Mouse (Mus musculus): ENCODE results near the gene Asap2. TPM values are rescaled to one million over a fixed set of nuclear protein-coding genes. Genes with fewer than 3 reads are reported as not detected.

Gene Asap2
- total and polyA plus RNA-seq, 3 experiments = 0.46 to 1.9 TPM; not detected in 1

GRCm38 (mm10) chr12:21229076-21229918 is 239.0 kb downstream of the Asap2 start:
- Histone ChIP-seq H3K36me3 (ENCODE audit: control insufficient read depth in 1 of 2, insufficient read depth in 2 of 2, low read length in 2 of 2) (peaks cover 0 to 4% of the 10 kb centered on the region in 2 experiments; a peak in 2 of 4 replicates), H3K27me3 (ENCODE audit: control insufficient read depth in 1 of 2, insufficient read depth in 2 of 2, low read length in 2 of 2) (no peaks in the 10 kb centered on the region), H3K9ac (ENCODE audit: control insufficient read depth, low read depth, low read length, poor library complexity, severe bottlenecking) (peak overlapping the region; percentile 53), H3K4me3 (ENCODE audit: control insufficient read depth in 1 of 2, insufficient read depth in 1 of 2, low read depth in 2 of 2, low read length in 2 of 2) (peak overlapping the region in 1 of 2 experiments; percentile 47; a peak in 2 of 4 replicates), H3K9me3 (replicated peaks; ENCODE audit: insufficient read depth, low read length) (no peaks in the 10 kb centered on the region), H3K27ac (ENCODE audit: control insufficient read depth, low read depth, low read length) (peak overlapping the region; percentile 87), H3K4me1 (ENCODE audit: control insufficient read depth in 1 of 2, insufficient read depth in 2 of 2, low read length in 2 of 2) (peaks cover 2 to 26% of the 10 kb centered on the region in 2 experiments; a peak in 3 of 4 replicates), H3K79me2 (ENCODE audit: control insufficient read depth, insufficient read depth, low read length, poor library complexity) (no peaks in the 10 kb centered on the region)
- DNase-seq (ENCODE audit: low read depth, low spot score) = peak; percentile 78
- TF ChIP-seq BHLHE40 (IDR thresholded peaks at IDR 0.05; ENCODE audit: borderline replicate concordance, low read depth, low read length) = no peak
- TF ChIP-seq RCOR1 (IDR thresholded peaks at IDR 0.05; ENCODE audit: low read depth, low read length) = peak; percentile 1; the same call in 1 of the 2 replicates
- TF ChIP-seq POLR2AphosphoS5 (IDR thresholded peaks at IDR 0.05; ENCODE audit: borderline replicate concordance, low read depth, low read length) = no peak
- peak; percentile 81 for TF ChIP-seq ETS1 (IDR thresholded peaks at IDR 0.05; ENCODE audit: low read depth, low read length)
- no peak for TF ChIP-seq ELF1 (IDR thresholded peaks at IDR 0.05; ENCODE audit: low read depth, low read length)
- no peak for TF ChIP-seq USF2 (IDR thresholded peaks at IDR 0.05; ENCODE audit: borderline replicate concordance in 1 of 2, insufficient read depth in 1 of 2, low read depth in 1 of 2, low read length in 2 of 2)
- TF ChIP-seq MAZ (IDR thresholded peaks at IDR 0.05; ENCODE audit: low read depth, low read length) = no peak
- no peak for TF ChIP-seq ZC3H11A (IDR thresholded peaks at IDR 0.05; ENCODE audit: low read depth, low read length)
- no peak; the same call in 1 of the 2 replicates for TF ChIP-seq TAL1 (IDR thresholded peaks at IDR 0.05; ENCODE audit: low read length)
- TF ChIP-seq EP300 (IDR thresholded peaks at IDR 0.05; ENCODE audit: low read depth in 1 of 2, low read length in 2 of 2) = no peak
- TF ChIP-seq SMC3 (IDR thresholded peaks at IDR 0.05; ENCODE audit: low read depth, low read length) = no peak
- no peak for TF ChIP-seq GATA1 (IDR thresholded peaks at IDR 0.05; ENCODE audit: low read depth, low read length)
- no peak for TF ChIP-seq GABPA (IDR thresholded peaks at IDR 0.05; ENCODE audit: low read depth, low read length)
- no peak for TF ChIP-seq CHD1 (IDR thresholded peaks at IDR 0.05; ENCODE audit: low read depth, low read length)
- TF ChIP-seq SIN3A (IDR thresholded peaks at IDR 0.05; ENCODE audit: low read length) = no peak; the same call in 1 of the 2 replicates
- TF ChIP-seq MAX (IDR thresholded peaks at IDR 0.05; ENCODE audit: low read length) = 0 out of 2 replicates have a peak, but pooled peaks have one; percentile 43
- 0 out of 2 replicates have a peak, but pooled peaks have one; percentile 37 for TF ChIP-seq NRF1 (IDR thresholded peaks at IDR 0.05; ENCODE audit: insufficient read depth, low read depth, low read length, poor library complexity, severe bottlenecking)
- TF ChIP-seq HCFC1 (IDR thresholded peaks at IDR 0.05; ENCODE audit: low read depth, low read length) = no peak
- TF ChIP-seq KAT2A (conservative IDR thresholded peaks at IDR 0.05; ENCODE audit: low read depth, low read length) = no peak

Data from MEL (cell line).